Mouse (Mus musculus) erythroblast, embryonic 14.5 days (primary cell): Measurements from ENCODE around the gene Cep152.

ENCODE experiments used
- GATA1 ChIP-seq: IDR thresholded peaks from 2 replicates; pipeline ENCODE4 v1.6.1; 2012; ENCODE audit warnings: low read length, inconsistent platforms, mixed read lengths
- TAL1 ChIP-seq: IDR thresholded peaks from 3 replicates; pipeline ENCODE4 v1.6.1; 2012; ENCODE audit warnings: low read length, inconsistent platforms, mixed read lengths

- TF ChIP-seq TAL1, result no peak
- no peak for TF ChIP-seq GATA1
Measured at GRCm38 (mm10) chr2:125575766-125576165, 49.1 kb downstream of the Cep152 start.
